Mouse (Mus musculus): Measurements from ENCODE around the gene Itgam. TPM values are rescaled to one million over a fixed set of nuclear protein-coding genes. Genes with fewer than 3 reads are reported as not detected.

Gene Itgam
- polyA plus RNA-seq, 1 experiment from 2014 or later: 0.88 TPM

DNA sequence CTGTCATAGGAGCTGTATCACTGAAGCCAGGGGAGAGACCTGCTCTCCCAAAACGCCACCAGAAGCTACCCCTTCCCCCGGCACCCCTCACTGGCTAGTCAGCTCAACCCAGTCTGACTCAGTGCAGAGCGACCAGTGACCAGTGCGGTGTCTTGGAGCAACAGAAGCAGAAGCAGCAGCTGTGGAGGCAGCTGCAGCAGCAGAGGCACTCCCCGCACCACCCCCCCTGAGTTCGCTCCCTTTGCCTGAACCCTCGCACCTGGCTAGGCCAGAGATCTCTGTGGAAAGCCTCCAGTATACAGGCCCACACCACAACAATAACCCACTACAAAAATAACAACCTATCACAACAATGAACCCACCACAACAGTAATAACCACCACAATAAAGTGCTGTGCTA is 3.9 kb upstream of the Itgam start:
- no peaks in the 10 kb centered on the region for H3K4me1 ChIP-seq
- H3K4me3 ChIP-seq: no peak overlapping the region
- no peak overlapping the region for H3K4me2 ChIP-seq (replicated peaks)
- ATAC-seq (ENCODE audit: insufficient number of reproducible peaks, insufficient read depth, low FRiP score, low TSS enrichment): no peak
- H3K27ac ChIP-seq: no peak overlapping the region
- no peaks in the 10 kb centered on the region for H3K9me3 ChIP-seq
- H3K9ac ChIP-seq: no peak overlapping the region
- WGBS: 73% methylated on average over 7 of the region's 7 CpGs
- no peaks in the 10 kb centered on the region for H3K27me3 ChIP-seq
- H3K36me3 ChIP-seq: no peaks in the 10 kb centered on the region

DNA sequence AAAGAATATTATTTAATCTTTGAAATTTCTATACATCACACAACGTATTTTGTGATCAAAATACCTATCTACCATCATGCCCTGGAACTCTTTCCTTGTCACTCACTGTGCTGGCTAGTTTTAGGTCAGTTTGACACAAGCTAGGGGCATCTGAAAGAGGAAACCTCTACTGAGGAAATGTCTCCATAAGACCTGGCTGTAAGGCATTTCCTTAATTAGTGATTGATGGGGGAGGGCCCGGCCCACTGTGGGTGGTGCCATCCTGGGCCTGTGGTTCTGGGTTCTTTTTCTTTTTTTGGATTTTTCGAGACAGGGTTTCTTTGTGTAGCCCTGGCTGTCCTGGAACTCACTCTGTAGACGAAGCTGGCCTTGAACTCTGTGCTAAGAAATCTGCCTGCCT is 3.3 kb upstream of the Itgam start:
- WGBS: 76% methylated on average over 4 of the region's 4 CpGs
- no peak overlapping the region for H3K9ac ChIP-seq
- no peaks in the 10 kb centered on the region for H3K36me3 ChIP-seq
- no peaks in the 10 kb centered on the region for H3K27me3 ChIP-seq
- H3K9me3 ChIP-seq: no peaks in the 10 kb centered on the region
- no peak overlapping the region for H3K27ac ChIP-seq
- no peaks in the 10 kb centered on the region for H3K4me1 ChIP-seq
- no peak overlapping the region for H3K4me3 ChIP-seq
- no peak overlapping the region for H3K4me2 ChIP-seq (replicated peaks)
- no peak for ATAC-seq (ENCODE audit: insufficient number of reproducible peaks, insufficient read depth, low FRiP score, low TSS enrichment)

DNA sequence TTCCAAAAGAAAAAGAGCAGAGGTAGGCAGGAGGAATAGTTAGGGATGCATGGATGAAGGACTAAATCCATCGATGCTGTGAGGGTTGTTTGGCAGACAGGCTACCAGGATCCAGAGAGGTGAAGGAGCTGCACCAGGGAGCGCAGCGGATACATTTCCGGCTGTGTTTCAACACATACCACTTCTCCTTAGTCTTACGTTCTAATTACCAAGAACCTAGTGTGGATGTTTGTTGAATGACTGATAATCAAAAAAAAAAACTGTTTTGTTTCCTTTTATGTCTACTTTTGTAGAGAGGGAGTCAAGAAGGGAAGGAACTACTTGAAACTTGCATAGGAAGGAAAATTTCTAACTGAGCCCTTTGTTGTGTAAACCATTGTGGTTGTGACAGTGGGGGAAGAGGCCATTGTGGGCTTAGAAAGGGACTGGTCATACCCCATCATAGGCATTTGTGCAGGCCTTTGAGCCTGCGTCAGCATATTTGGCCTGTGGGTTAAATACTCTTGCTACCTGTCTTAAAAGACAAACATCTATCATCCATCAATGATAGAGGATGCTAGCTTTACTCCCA is 856 bp downstream of the Itgam start:
- H3K9ac ChIP-seq: no peak overlapping the region
- H3K4me3 ChIP-seq: no peak overlapping the region
- no peaks in the 10 kb centered on the region for H3K4me1 ChIP-seq
- WGBS: 82% methylated on average over 6 of the region's 6 CpGs
- H3K27me3 ChIP-seq: no peaks in the 10 kb centered on the region
- H3K9me3 ChIP-seq: no peaks in the 10 kb centered on the region
- H3K4me2 ChIP-seq (replicated peaks): no peak overlapping the region
- no peak overlapping the region for H3K27ac ChIP-seq
- no peak for ATAC-seq (ENCODE audit: insufficient number of reproducible peaks, insufficient read depth, low FRiP score, low TSS enrichment)
- H3K36me3 ChIP-seq: no peaks in the 10 kb centered on the region

DNA sequence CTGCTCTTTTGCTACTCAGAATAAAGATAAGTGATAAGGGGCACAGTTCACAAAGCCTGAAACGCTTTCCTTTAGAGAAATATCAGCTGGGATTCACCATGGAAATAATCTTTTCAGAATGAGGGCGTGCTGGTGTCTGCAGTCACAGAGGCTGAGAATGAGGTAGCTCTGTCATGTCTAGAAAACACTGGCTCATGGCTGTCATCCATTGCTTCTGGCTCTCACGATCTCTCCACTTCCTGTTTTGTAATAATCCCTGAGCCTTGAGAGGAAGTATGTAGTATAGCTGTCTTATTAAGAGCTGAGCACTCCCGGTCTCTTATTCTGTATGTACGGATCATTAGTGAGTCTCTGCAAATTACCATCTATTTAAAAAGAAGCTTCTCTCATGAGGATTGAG is 3.1 kb downstream of the Itgam start:
- Histone ChIP-seq H3K27ac (no peak overlapping the region), H3K27me3 (no peaks in the 10 kb centered on the region), H3K36me3 (no peaks in the 10 kb centered on the region), H3K4me3 (no peak overlapping the region), H3K4me1 (no peaks in the 10 kb centered on the region), H3K9me3 (no peaks in the 10 kb centered on the region), H3K4me2 (replicated peaks) (no peak overlapping the region), H3K9ac (no peak overlapping the region)
- 82% methylated on average over 5 of the region's 5 CpGs for WGBS
- ATAC-seq (ENCODE audit: insufficient number of reproducible peaks, insufficient read depth, low FRiP score, low TSS enrichment): no peak

DNA sequence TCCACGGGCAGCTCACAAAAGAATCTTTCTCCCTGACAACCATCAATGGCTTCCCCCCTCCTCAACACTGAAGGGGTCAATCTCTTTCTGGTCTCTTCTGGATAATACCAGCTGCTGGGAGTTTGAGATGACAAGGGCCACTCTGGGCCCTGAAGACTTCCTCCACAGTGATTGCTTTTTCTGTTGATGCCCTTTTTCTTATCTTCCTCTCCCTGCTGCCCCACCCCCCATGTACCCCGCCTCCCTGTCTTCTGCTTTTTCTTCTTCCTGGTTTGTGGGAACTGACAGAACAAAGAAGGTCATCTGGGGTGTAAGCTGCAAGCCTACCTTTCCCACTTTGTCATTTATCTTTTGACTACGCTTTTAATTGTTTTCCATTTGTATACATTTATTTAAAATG is 5.4 kb downstream of the Itgam start:
- no peak overlapping the region for H3K9ac ChIP-seq
- no peak overlapping the region for H3K4me2 ChIP-seq (replicated peaks)
- no peaks in the 10 kb centered on the region for H3K4me1 ChIP-seq
- H3K9me3 ChIP-seq: no peaks in the 10 kb centered on the region
- ATAC-seq (ENCODE audit: insufficient number of reproducible peaks, insufficient read depth, low FRiP score, low TSS enrichment): no peak
- no peak overlapping the region for H3K4me3 ChIP-seq
- H3K27ac ChIP-seq: no peak overlapping the region
- no peaks in the 10 kb centered on the region for H3K36me3 ChIP-seq
- WGBS: 64% methylated on average over 3 of the region's 3 CpGs
- H3K27me3 ChIP-seq: no peaks in the 10 kb centered on the region

DNA sequence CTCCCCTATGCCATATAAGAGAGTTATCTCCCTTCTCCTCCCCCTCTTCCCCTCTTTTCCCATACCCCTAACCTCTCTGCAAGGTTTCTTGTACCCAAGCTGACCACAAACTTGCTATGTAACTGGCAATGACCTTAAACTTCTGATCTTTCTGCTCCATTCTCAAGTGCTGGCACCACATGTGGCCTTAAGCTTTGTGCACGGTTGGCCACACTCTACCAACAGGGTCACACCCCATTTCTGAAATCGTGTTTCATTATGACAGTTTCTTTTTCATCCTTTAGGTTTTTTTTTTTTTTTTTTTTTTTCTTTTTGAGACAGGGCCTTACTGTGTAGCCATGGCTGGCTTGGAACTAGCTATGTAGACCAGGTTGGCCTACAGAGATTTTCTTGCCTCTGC is 7.4 kb downstream of the Itgam start:
- ATAC-seq (ENCODE audit: insufficient number of reproducible peaks, insufficient read depth, low FRiP score, low TSS enrichment): no peak
- no peak overlapping the region for H3K27ac ChIP-seq
- 73% methylated on average over 2 of the region's 2 CpGs for WGBS

DNA sequence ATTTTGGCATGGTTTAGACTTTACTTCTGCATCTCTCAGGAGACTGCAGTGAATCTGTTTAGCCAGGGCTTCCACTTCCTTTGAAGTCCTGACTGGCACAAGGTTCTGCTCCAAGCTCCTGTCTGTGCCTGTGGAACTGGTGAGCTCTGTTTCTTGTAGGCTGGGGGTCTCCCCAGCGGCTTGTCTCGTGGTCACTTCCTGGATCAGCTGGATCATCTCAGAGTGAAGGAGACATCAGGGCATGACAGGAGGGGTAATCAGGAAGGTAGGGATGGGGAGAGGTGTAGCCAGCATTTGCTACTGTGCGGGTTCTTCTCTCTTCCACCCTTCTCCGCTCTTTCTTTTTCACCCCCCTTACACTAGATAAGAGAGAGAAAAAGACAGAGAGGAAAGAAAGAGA is 9.4 kb downstream of the Itgam start:
- Histone ChIP-seq H3K27ac (no peak overlapping the region), H3K9me3 (no peaks in the 10 kb centered on the region), H3K4me1 (no peaks in the 10 kb centered on the region), H3K4me3 (no peak overlapping the region), H3K27me3 (no peaks in the 10 kb centered on the region), H3K4me2 (replicated peaks) (no peak overlapping the region), H3K36me3 (no peaks in the 10 kb centered on the region), H3K9ac (no peak overlapping the region)
- ATAC-seq (ENCODE audit: insufficient number of reproducible peaks, insufficient read depth, low FRiP score, low TSS enrichment): no peak
- WGBS: 63% methylated on average over 3 of the region's 4 CpGs

More for the DNA sequence above, 7.4 kb downstream of the Itgam start:
- no peaks in the 10 kb centered on the region for H3K36me3 ChIP-seq
- no peaks in the 10 kb centered on the region for H3K9me3 ChIP-seq
- no peak overlapping the region for H3K9ac ChIP-seq
- no peaks in the 10 kb centered on the region for H3K27me3 ChIP-seq
- no peak overlapping the region for H3K4me3 ChIP-seq
- no peak overlapping the region for H3K4me2 ChIP-seq (replicated peaks)
- H3K4me1 ChIP-seq: no peaks in the 10 kb centered on the region

- ATAC-seq (ENCODE audit: insufficient number of reproducible peaks, insufficient read depth, low FRiP score, low TSS enrichment): no peak
- H3K9me3 ChIP-seq: no peaks in the 10 kb centered on the region
- H3K27me3 ChIP-seq: no peaks in the 10 kb centered on the region
- H3K36me3 ChIP-seq: no peaks in the 10 kb centered on the region
- H3K4me3 ChIP-seq: no peak overlapping the region
- no peaks in the 10 kb centered on the region for H3K4me1 ChIP-seq
- 76% methylated on average over 8 of the region's 8 CpGs for WGBS
- H3K27ac ChIP-seq: no peak overlapping the region
- H3K9ac ChIP-seq: no peak overlapping the region
- no peak overlapping the region for H3K4me2 ChIP-seq (replicated peaks)
Observed at GRCm38 (mm10) chr7:128080012-128080411, 17.6 kb downstream of the Itgam start.

- Histone ChIP-seq H3K27me3 (no peaks in the 10 kb centered on the region), H3K4me1 (no peaks in the 10 kb centered on the region)
Observed at GRCm38 (mm10) chr7:128089141-128089540, 26.7 kb downstream of the Itgam start.

GRCm38 (mm10) chr7:128098135-128098534 is 35.7 kb downstream of the Itgam start:
- no peak for ATAC-seq (ENCODE audit: insufficient number of reproducible peaks, insufficient read depth, low FRiP score, low TSS enrichment)
- Histone ChIP-seq H3K27ac (no peak overlapping the region), H3K4me2 (replicated peaks) (no peak overlapping the region), H3K9me3 (no peaks in the 10 kb centered on the region), H3K4me3 (no peak overlapping the region), H3K4me1 (no peaks in the 10 kb centered on the region), H3K9ac (no peak overlapping the region), H3K27me3 (no peaks in the 10 kb centered on the region), H3K36me3 (no peaks in the 10 kb centered on the region)
- 70% methylated on average over 1 of the region's 1 CpGs for WGBS

More at GRCm38 (mm10) chr7:128089141-128089540, 26.7 kb downstream of the Itgam start:
- H3K4me3 ChIP-seq: no peak overlapping the region
- WGBS: 85% methylated on average over 7 of the region's 7 CpGs
- H3K27ac ChIP-seq: no peak overlapping the region
- H3K9ac ChIP-seq: no peak overlapping the region
- no peak for ATAC-seq (ENCODE audit: insufficient number of reproducible peaks, insufficient read depth, low FRiP score, low TSS enrichment)
- no peaks in the 10 kb centered on the region for H3K9me3 ChIP-seq
- no peak overlapping the region for H3K4me2 ChIP-seq (replicated peaks)
- H3K36me3 ChIP-seq: no peaks in the 10 kb centered on the region

DNA sequence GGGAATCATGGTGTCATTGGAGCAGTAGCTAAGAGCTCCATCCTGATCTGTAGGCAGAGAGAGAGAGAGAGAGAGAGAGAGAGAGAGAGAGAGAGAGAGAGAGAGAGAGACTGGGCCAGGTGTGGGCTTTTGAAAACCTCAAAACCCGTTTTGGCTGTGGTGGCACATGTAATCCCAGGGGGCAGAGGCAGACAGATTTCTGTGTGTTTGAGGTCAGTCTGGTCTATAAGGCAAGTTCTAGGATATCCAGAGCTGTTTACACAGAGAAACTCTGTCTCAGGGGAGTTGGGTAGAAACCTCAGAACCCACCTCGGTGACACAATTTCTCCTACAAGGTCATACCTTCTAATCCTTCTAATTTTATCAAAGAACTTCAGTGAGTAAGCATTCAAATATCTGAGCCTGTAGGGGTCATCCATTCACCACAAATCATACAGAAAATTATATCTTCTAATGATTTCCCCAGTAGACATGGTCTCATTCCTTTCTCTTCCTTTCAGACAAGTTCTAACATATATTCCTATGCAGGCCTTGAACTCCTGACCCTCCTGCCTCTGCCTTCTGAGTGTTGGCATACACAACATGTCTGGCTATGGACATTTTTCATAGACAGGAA is 38.4 kb downstream of the Itgam start:
- H3K4me3 ChIP-seq: no peak overlapping the region
- no peak for ATAC-seq (ENCODE audit: insufficient number of reproducible peaks, insufficient read depth, low FRiP score, low TSS enrichment)
- WGBS: 74% methylated on average over 2 of the region's 2 CpGs
- H3K27ac ChIP-seq: no peak overlapping the region
- no peak overlapping the region for H3K9ac ChIP-seq
- H3K36me3 ChIP-seq: no peaks in the 10 kb centered on the region
- no peak overlapping the region for H3K4me2 ChIP-seq (replicated peaks)
- no peaks in the 10 kb centered on the region for H3K4me1 ChIP-seq
- H3K9me3 ChIP-seq: no peaks in the 10 kb centered on the region
- H3K27me3 ChIP-seq: no peaks in the 10 kb centered on the region

DNA sequence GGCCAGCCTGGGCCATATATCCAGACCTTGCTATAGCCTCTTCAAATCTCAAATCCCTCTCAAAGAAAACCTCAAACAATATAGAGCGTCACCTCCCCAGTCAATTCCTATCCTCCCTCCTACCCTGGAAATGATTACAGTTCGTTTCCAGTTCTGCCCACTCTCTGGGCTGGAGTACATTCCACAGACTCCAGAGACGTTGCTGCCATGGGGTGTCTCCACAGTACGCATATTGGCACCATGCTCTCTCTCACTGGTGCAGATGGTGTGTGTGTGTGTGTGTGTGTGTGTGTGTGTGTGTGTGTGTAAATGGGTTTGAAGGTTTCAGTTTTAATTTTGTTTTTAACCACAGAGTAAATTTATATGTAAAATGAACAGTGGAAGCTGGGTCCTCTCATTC is 42.8 kb downstream of the Itgam start:
- Histone ChIP-seq H3K27ac (no peak overlapping the region), H3K9ac (no peak overlapping the region), H3K4me3 (no peak overlapping the region), H3K4me1 (no peaks in the 10 kb centered on the region), H3K36me3 (no peaks in the 10 kb centered on the region), H3K4me2 (replicated peaks) (no peak overlapping the region), H3K27me3 (no peaks in the 10 kb centered on the region), H3K9me3 (no peaks in the 10 kb centered on the region)
- ATAC-seq (ENCODE audit: insufficient number of reproducible peaks, insufficient read depth, low FRiP score, low TSS enrichment): no peak
- WGBS: 47% methylated on average over 4 of the region's 4 CpGs

Data from embryonic facial prominence, embryonic 12.5 days (tissue).